Mouse (Mus musculus): ENCODE measurements at regions not wholly inside any gene's neighbourhood (a gene's known extent, or its start where the extent isn't known, plus 50 kb on each side); places are given as distances from the start of the nearest gene placed in this dataset.

GRCm38 (mm10) chr17:84898407-84898806 lies 58.1 kb upstream of the Ppm1b start:
- TF ChIP-seq EP300 (IDR thresholded peaks at IDR 0.05; ENCODE audit: low read depth in 1 of 2, low read length in 2 of 2) (no peak), MYC (IDR thresholded peaks at IDR 0.05; ENCODE audit: low read depth, low read length) (no peak), CTCF (IDR thresholded peaks at IDR 0.05 in 2 of 3, conservative IDR thresholded peaks at IDR 0.05 in 1 of 3; ENCODE audit: control insufficient read depth in 1 of 3, insufficient read depth in 1 of 3, low read depth in 2 of 3, low read length in 3 of 3, poor library complexity in 1 of 3, severe bottlenecking in 1 of 3) (no peak), NRF1 (IDR thresholded peaks at IDR 0.05; ENCODE audit: insufficient read depth, low read depth, low read length, poor library complexity, severe bottlenecking) (no peak), ZC3H11A (IDR thresholded peaks at IDR 0.05; ENCODE audit: low read depth, low read length) (no peak), POLR2A (IDR thresholded peaks at IDR 0.05; ENCODE audit: control insufficient read depth in 1 of 2, insufficient read depth in 1 of 2, low read depth in 1 of 2, low read length in 2 of 2, poor library complexity in 1 of 2) (no peak), MEF2A (IDR thresholded peaks at IDR 0.05; ENCODE audit: extremely low read depth, insufficient replicate concordance, low read depth, low read length, poor library complexity, severe bottlenecking) (no peak), USF1 (IDR thresholded peaks at IDR 0.05; ENCODE audit: low read depth, low read length) (no peak), MAX (IDR thresholded peaks at IDR 0.05; ENCODE audit: low read length) (no peak), ZMIZ1 (IDR thresholded peaks at IDR 0.05; ENCODE audit: low read depth, low read length) (no peak), POLR2AphosphoS2 (IDR thresholded peaks at IDR 0.05; ENCODE audit: low read length) (no peak), USF2 (IDR thresholded peaks at IDR 0.05; ENCODE audit: borderline replicate concordance in 1 of 2, insufficient read depth in 1 of 2, low read depth in 1 of 2, low read length in 2 of 2) (no peak), ZKSCAN1 (IDR thresholded peaks at IDR 0.05; ENCODE audit: low read depth, low read length) (no peak)

All from MEL (cell line).